Mouse (Mus musculus) kidney, postnatal 36 days (tissue): ENCODE data around the gene Stpg1.

Experiments used
- DNase-seq, 2 experiments: peaks; one replicate each; pipeline ENCODE4 v3.0.0; 2021 to 2022; ENCODE audit warnings: mixed read lengths in 2 of 2

Gene Stpg1

DNA sequence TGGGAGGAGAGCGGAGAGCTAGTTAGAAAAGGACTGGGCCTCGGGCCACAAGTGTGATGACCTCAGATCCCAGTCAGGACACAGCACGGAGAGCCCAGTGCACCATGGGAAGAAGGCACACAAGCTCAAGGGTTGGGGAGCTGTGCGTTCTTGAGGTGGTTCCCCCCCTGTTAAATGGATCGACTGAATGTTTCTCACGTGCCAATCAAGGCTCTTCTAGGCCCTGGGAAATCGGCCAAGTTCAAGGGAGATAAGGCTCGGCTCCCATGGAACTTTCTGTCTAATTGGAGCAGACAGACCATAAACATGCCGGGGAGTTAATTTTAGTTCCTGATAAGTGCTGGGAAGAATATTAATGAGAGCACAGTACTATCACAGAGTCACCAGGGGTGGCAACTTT lies 70.8 kb downstream of the Stpg1 start:
- peak; percentile 38 to 61 for DNase-seq

DNA sequence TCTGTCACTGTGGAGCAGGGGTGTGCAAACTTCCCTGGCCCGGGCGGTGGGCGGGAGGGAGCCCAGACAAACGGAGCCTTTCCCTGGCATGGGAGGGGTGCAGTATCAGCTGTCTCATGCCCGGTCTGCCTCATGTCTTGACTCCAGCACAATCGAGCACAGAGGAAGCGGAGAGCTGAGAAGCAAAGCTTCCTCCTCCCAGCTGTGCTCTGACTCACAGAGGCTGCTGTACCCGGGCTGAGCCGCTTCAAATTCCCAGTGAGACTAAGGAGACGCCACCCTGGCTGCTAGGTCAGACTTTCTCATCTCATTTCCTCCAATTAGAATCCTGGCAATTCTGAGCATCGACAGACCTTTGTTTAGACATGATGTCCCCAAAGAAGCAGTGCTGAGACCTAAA lies 72.5 kb downstream of the Stpg1 start:
- no peak for DNase-seq

GRCm38 (mm10) chr4:135567484-135567883 lies 72.9 kb downstream of the Stpg1 start:
- no peak for DNase-seq

DNA sequence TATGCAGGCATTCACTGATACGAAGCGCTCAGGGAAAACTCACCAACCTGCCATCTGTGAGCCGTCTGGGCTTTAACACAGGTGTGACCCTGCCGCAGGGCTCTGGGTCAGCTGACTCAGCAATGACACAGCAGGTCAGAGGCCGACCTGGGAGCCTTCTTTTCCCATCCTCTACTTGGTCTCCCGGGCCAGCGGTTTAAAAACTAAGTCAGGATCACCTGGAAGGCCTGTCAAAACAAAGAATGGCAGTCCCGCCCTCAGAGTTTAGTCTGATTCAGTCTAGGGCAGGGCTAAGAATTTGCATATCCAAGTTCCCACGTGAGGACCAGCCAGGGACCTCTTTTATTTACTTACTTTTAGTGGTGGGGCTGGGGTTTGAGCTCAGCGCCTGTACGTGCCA lies 74.6 kb downstream of the Stpg1 start:
- peak; percentile 40 to 58 for DNase-seq

DNA sequence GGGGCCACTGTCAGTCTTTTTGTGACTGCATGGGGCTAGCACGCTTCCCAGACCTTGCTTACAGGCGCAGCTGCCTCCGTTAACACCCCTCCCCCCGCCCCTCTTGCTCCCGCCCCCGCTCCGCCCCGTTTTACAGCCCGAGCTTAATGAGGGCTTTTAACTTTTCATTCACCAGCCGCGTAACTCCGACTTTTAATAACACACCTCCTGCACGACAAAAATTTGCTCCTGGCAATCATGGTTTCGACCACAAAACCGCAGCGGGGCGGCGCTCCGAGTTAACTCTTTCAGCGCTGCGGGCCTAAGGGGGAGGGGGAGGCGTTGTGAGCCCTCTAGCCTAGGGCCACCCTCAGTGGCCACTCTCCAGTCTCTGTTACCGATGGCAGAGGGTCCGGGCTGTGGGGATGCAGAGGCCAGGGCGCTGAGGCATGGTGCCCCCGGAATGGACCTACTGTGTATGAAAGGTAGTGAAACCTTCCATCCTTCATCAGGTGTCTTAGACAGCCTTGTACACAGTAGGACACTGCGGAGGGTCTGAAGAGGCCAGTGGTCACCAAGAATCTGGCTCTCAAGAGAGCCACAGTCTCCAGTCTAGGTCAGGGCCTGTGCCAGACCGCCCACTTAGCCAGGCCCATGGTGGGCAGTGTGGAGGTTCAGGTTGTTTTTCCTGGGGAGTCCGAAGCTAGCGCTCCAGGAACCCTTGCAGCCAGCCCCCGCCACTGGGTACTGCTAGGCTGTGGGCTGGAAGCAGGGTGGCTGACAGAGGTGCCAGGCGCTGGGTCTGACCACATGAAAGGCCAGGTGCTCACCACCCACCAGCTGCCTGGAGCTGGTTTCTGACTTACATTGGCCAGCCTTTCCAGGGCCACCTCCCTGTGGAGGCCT lies 75.8 kb downstream of the Stpg1 start:
- peak; percentile 46 to 64 for DNase-seq

GRCm38 (mm10) chr4:135571037-135571550 lies 76.5 kb downstream of the Stpg1 start:
- DNase-seq = no peak

DNA sequence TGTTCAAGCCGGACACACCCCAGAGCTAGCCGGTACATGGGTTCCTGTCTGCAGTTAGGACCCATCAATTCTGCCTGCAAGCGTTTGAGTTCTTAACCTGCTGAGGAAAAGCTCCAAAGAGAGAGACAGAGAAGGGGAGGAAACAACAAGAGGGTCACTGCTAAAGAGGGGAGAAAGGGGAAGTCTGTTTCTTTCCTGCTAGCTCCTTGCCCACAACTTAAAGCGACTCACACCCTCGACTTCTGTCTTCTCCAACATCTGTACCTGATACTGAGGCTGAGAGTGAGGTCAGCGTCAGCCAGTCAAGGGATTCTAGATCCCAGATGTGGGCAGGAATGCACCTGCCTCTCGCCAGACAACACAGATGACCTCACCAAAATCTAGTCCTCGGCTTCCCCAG lies 77.7 kb downstream of the Stpg1 start:
- no peak for DNase-seq

DNA sequence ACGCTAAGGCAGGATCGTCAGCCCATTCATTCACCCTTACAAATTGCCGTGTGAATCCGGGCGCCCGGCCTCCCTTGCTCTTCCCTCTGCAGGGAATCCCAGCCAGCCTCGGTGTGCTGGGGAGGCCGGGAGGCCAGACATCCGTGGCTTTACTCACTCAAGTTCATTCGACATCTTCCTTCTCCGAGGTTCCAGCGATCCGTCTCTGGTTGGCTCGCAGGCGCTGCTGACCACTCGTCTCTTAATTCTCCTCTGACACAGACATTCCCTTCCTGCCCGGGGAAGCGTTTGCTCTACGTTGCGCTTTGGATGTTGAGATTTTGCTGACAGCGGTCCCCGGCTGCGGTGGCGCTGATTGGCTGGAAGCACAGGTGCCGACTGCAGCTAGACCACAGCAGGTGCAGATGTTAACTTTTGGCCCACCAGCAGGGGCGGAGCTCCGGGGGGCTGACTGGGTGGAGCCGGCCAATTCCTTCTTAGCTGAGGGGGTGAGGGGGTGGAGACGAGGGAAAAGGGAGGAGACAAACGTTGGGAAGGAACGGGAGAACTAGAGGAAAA lies 78.7 kb downstream of the Stpg1 start, which contains the start of gene Grhl3:
Gene Grhl3, minus strand, starts transcription at position 380 of the 558 bp plus-strand sequence.
- peak; percentile 16 to 44 for DNase-seq

DNA sequence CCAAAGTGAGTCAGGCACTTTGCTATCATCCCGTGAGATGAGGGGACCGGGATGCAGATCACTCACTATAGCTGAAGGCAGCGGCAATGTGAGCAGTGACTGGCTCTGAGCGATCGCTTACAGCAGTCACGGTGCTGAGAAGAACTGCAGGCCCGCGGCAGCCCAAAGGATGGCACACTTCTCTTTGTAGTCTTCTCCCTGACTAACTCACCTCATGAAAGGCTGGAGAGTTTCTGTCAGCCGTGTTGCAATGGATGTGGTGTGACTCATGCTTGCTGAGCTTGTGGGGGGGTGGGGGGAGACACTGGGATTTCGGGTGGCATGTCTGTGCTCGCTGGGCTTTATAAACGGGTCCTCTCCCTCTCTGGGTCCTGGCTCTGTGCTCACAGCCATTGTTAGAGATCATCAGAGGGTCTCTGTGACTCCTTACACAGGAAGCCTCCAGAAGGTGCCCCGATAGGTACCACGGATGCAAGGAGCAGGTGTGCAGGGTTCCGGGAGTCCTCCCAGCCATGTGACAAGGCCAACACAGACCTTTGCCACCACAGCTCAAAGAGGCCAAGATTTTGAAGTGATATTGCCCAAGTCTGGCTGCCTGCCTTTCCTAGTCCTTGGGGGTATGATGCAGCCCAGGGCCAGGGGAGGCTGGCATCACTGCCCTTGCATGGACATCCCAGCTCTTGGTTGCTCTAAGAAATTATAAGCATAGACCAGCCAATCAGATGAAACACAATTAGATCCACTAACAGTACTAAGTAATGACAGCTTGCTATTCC lies 81.0 kb downstream of the Stpg1 start:
- DNase-seq = no peak

- no peak for DNase-seq
These were observed 83.9 kb downstream of the Stpg1 start for GRCm38 (mm10) chr4:135578490-135578889.

DNA sequence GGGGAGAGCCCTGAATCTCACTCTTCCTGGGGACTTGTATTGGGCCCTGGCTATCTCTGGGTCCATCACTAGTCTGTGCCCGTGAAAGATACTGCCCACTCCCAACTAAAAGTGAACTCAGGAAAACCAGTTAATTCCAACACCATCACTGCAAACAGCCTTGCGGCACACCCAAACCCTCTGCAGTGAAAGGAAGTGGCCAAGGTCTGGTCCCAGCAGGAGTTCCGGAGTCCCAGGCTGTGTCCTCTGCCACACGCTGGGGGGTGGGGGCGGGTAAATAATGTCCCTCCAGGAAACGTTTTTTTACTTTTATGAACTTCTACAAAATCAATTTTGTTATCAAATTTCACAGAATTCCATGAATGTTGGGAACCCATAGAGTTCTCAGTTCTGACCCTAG lies 85.1 kb downstream of the Stpg1 start:
- DNase-seq = no peak

GRCm38 (mm10) chr4:135581222-135581910 lies 86.8 kb downstream of the Stpg1 start:
- no peak for DNase-seq

- no peak for DNase-seq
These were observed 90.2 kb downstream of the Stpg1 start for GRCm38 (mm10) chr4:135584838-135585237.
